Mouse (Mus musculus) embryonic facial prominence, embryonic 15.5 days (tissue): ENCODE measurements around the gene 2610318N02Rik. TPM values are rescaled to one million over a fixed set of nuclear protein-coding genes. Genes with fewer than 3 reads are reported as not detected.

ENCODE experiments used
- ATAC-seq: fragments of 200-750 bp; cut with Nextera tagmentation; 2 replicates; pipeline ENCODE4 v1.8.0; 2017; ENCODE audit warnings: low read depth, moderate TSS enrichment; ENCODE audit not compliant: insufficient number of reproducible peaks, low FRiP score, low TSS enrichment
- H3K27ac ChIP-seq: fragments of 300-500 bp; sonication (generic); replicated peaks from 2 replicates; pipeline ENCODE4 v1.5.1; 2015; ENCODE audit warnings: mild to moderate bottlenecking, inconsistent platforms
- H3K27me3 ChIP-seq: fragments of 300-500 bp; sonication (generic); 2 replicates; pipeline ENCODE4 v1.6.1; 2015; ENCODE audit warnings: inconsistent platforms
- H3K36me3 ChIP-seq: fragments of 300-500 bp; sonication (generic); 2 replicates; pipeline ENCODE4 v1.6.1; 2015; ENCODE audit warnings: mild to moderate bottlenecking, inconsistent platforms
- H3K4me1 ChIP-seq: fragments of 300-500 bp; sonication (generic); 2 replicates; pipeline ENCODE4 v1.6.1; 2015; ENCODE audit warnings: inconsistent platforms
- H3K4me2 ChIP-seq: fragments of 300-500 bp; sonication (generic); replicated peaks from 2 replicates; pipeline ENCODE4 v1.6.1; 2015; ENCODE audit warnings: mild to moderate bottlenecking, inconsistent platforms
- H3K4me3 ChIP-seq: fragments of 300-500 bp; sonication (generic); replicated peaks from 2 replicates; pipeline ENCODE4 v1.5.1; 2015; ENCODE audit warnings: mild to moderate bottlenecking, inconsistent platforms
- H3K9ac ChIP-seq: fragments of 300-500 bp; sonication (generic); 2 replicates; pipeline ENCODE4 v1.6.1; 2015; ENCODE audit warnings: inconsistent platforms
- H3K9me3 ChIP-seq: fragments of 300-500 bp; sonication (generic); replicated peaks from 2 replicates; pipeline ENCODE4 v1.6.1; 2016; ENCODE audit warnings: inconsistent platforms
- WGBS: fragments of 180-500 bp; shearing (Covaris S2); methylation state at CpG from one replicate; pipeline ENCODE4 v1.1.7; 2015; 5-methylcytosine and 5-hydroxymethylcytosine counted together
- polyA plus RNA-seq: library from polyadenylated mRNA; unstranded; fragments of >200 nt; fragmentation: Nextera tagmentation; extraction: Ambion mirVana; gene quantifications from 2 replicates; pipeline ENCODE4 v1.2.1, GENCODE M21; 2015

The 2610318N02Rik gene
- polyA plus RNA-seq, 1 experiment from 2014 or later = 24.5 TPM

DNA sequence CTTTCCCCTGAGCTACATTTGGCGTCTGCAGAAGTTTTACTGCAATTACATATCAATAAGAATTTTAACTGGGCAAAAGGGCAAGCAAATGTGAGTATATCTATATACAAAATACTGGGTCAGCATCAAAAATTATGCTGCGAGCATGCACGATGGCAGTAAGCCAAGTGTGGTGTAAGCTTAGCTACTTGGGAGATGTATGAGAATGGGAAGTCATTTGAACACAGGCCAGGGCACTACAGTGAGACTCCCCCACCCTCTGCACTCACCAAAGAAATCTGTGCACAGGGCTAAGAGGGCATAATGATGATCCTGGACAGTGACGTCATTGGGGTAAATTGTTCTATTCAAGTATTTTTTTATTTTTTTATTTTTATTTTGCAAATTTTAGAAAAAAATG, 20.4 kb downstream of the 2610318N02Rik start:
- peaks cover 74% of the 10 kb centered on the region for H3K36me3 ChIP-seq

DNA sequence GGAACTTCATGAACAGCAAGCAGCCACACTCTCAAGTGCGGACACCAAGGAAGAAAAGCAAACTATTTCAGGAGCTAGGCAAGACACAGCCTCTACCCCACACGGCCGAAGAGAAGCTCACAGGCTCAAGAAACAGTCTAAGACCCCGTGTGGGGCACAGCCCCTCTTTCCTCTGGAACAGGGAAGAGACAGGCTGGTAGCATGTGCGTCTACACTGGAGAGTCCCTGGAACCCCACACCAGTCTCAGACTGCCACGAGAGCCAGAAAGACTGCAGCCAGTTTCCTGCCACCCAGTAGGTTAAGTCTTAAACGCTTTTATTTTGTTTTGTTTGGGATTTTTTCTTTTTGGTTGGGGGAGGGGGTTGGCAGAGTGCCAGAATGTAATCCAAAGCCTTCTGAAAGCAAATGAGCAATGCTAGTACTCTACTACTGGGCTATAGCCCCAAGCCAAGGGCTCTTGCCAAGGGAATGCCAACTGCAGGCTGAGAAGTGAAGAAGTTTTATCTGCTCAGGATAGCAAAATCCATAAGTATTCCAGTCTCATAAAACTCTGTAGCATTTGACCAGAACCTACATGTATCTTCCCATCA, 22.2 kb downstream of the 2610318N02Rik start:
- no peak for ATAC-seq
- Histone ChIP-seq H3K9ac (no peak overlapping the region), H3K9me3 (no peaks in the 10 kb centered on the region), H3K4me3 (no peak overlapping the region), H3K27me3 (no peaks in the 10 kb centered on the region), H3K4me2 (no peak overlapping the region), H3K4me1 (0 out of 2 replicates have a peak, but pooled peaks cover 6% of the 10 kb centered on the region), H3K27ac (no peak overlapping the region), H3K36me3 (peaks cover 79% of the 10 kb centered on the region)
- 46% methylated on average over 7 of the region's 7 CpGs for WGBS

More for the DNA sequence above, 20.4 kb downstream of the 2610318N02Rik start:
- Histone ChIP-seq H3K4me3 (no peak overlapping the region), H3K27me3 (no peaks in the 10 kb centered on the region), H3K9me3 (no peaks in the 10 kb centered on the region), H3K27ac (no peak overlapping the region), H3K4me1 (0 out of 2 replicates have a peak, but pooled peaks cover 6% of the 10 kb centered on the region), H3K9ac (no peak overlapping the region), H3K4me2 (no peak overlapping the region)
- 72% methylated on average over 4 of the region's 4 CpGs for WGBS
- no peak for ATAC-seq

- no peaks in the 10 kb centered on the region for H3K4me1 ChIP-seq
- 95% methylated on average over 3 of the region's 3 CpGs for WGBS
- H3K9me3 ChIP-seq = no peaks in the 10 kb centered on the region
- ATAC-seq = no peak
- no peak overlapping the region for H3K4me2 ChIP-seq
- no peaks in the 10 kb centered on the region for H3K27me3 ChIP-seq
- H3K36me3 ChIP-seq = peaks cover 94% of the 10 kb centered on the region
- H3K4me3 ChIP-seq = no peak overlapping the region
- no peak overlapping the region for H3K27ac ChIP-seq
- no peak overlapping the region for H3K9ac ChIP-seq
These were observed 28.0 kb downstream of the 2610318N02Rik start for GRCm38 (mm10) chr16:17096938-17097337.

- Histone ChIP-seq H3K4me3 (no peak overlapping the region), H3K4me2 (no peak overlapping the region), H3K9me3 (no peaks in the 10 kb centered on the region), H3K36me3 (peaks cover 98% of the 10 kb centered on the region), H3K27ac (no peak overlapping the region), H3K4me1 (no peaks in the 10 kb centered on the region), H3K9ac (no peak overlapping the region), H3K27me3 (no peaks in the 10 kb centered on the region)
- WGBS = 70% methylated on average over 3 of the region's 3 CpGs
- no peak for ATAC-seq
These were observed 36.6 kb downstream of the 2610318N02Rik start for GRCm38 (mm10) chr16:17088346-17088745.

DNA sequence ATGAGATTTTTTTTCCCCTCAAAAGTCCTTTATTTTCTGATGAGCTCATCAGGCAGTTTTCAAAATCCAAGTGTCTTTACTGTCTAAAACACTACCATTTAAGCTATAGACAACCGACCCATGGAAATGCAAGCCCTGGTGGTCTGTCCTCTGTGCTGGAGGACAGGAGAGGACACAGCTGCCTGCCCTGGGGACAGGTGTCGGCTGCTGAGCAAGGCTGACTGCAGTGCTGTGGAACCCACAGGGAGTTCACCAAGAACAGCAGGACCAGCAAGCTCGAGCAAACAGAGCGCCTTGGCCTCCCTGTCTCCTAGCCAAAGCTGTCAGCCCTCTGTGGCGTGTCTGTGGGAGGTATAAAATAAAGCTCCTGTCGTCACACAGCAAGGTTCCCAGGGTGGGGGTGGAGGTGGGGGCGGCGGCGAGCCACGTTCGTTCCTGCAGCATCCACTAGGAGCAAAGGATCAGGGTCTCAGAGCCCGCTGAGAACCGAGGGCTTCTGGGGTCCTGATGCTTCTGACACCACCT, 38.2 kb downstream of the 2610318N02Rik start:
- no peak for ATAC-seq
- Histone ChIP-seq H3K4me3 (no peak overlapping the region), H3K27ac (no peak overlapping the region), H3K9ac (no peak overlapping the region), H3K27me3 (no peaks in the 10 kb centered on the region), H3K4me1 (no peaks in the 10 kb centered on the region), H3K4me2 (no peak overlapping the region), H3K36me3 (peaks cover 98% of the 10 kb centered on the region), H3K9me3 (no peaks in the 10 kb centered on the region)
- WGBS = 76% methylated on average over 13 of the region's 13 CpGs

DNA sequence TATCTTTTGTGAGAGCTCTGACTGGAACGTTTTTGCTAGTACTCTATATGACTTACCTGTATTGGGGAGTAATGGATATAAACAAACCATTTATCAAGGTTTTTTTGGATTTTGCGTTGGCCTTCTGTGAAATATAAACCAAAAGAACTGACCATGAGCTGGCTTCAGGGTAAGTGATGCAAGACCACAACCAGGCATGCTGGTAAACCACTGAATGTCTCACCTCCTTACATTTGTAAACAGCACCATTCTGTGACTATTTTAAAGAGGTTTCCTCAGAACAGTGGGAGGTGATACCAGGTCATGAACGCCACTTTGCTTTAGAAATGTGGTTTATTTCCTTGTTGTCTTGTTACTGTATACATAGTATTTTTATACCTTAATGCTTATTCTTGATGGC, 38.7 kb downstream of the 2610318N02Rik start:
- Histone ChIP-seq H3K27me3 (no peaks in the 10 kb centered on the region), H3K9ac (no peak overlapping the region), H3K27ac (no peak overlapping the region), H3K4me3 (no peak overlapping the region), H3K4me1 (no peaks in the 10 kb centered on the region), H3K36me3 (peaks cover 97% of the 10 kb centered on the region), H3K9me3 (no peaks in the 10 kb centered on the region), H3K4me2 (no peak overlapping the region)
- ATAC-seq = no peak
- WGBS = 82% methylated on average over 3 of the region's 3 CpGs

DNA sequence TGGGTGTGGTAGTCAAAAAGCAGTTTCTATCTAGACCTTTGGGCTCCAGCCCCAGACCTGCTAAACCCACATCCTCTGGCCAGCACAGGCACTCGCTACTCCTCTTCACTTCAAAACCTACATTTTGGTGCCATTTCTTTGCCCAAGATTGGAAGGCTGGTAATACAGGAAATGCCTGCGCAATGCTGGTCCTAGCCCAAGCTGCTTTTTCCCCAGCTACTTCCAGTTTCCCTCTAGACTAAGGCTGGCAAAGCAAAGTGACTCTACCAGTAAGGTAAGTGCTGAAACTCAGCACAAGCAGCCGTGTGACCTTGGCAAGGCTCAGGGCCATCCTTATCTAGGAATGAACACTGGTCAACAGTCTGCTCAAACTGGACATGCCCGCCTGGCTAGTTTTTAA, 39.3 kb downstream of the 2610318N02Rik start:
- Histone ChIP-seq H3K27me3 (no peaks in the 10 kb centered on the region), H3K36me3 (peaks cover 91% of the 10 kb centered on the region), H3K4me1 (no peaks in the 10 kb centered on the region), H3K4me3 (no peak overlapping the region), H3K9me3 (no peaks in the 10 kb centered on the region), H3K27ac (no peak overlapping the region), H3K9ac (no peak overlapping the region), H3K4me2 (no peak overlapping the region)
- 91% methylated on average over 4 of the region's 4 CpGs for WGBS
- ATAC-seq = no peak

- no peaks in the 10 kb centered on the region for H3K4me1 ChIP-seq
- no peak overlapping the region for H3K4me2 ChIP-seq
- no peaks in the 10 kb centered on the region for H3K27me3 ChIP-seq
- peaks cover 63% of the 10 kb centered on the region for H3K36me3 ChIP-seq
- H3K27ac ChIP-seq = no peak overlapping the region
- no peak overlapping the region for H3K4me3 ChIP-seq
- H3K9me3 ChIP-seq = no peaks in the 10 kb centered on the region
- no peak overlapping the region for H3K9ac ChIP-seq
- 77% methylated on average over 6 of the region's 6 CpGs for WGBS
- no peak for ATAC-seq
These were observed 42.7 kb downstream of the 2610318N02Rik start for GRCm38 (mm10) chr16:17082121-17082792.

GRCm38 (mm10) chr16:17078101-17078500, 46.9 kb downstream of the 2610318N02Rik start:
- H3K4me1 ChIP-seq = no peaks in the 10 kb centered on the region
- ATAC-seq = no peak
- no peak overlapping the region for H3K4me2 ChIP-seq
- H3K9ac ChIP-seq = no peak overlapping the region
- no peak overlapping the region for H3K4me3 ChIP-seq
- H3K27me3 ChIP-seq = no peaks in the 10 kb centered on the region
- H3K9me3 ChIP-seq = no peaks in the 10 kb centered on the region
- H3K27ac ChIP-seq = no peak overlapping the region
- peaks cover 46% of the 10 kb centered on the region for H3K36me3 ChIP-seq
- 80% methylated on average over 7 of the region's 7 CpGs for WGBS

- Histone ChIP-seq H3K9me3 (no peaks in the 10 kb centered on the region), H3K9ac (no peak overlapping the region), H3K27me3 (no peaks in the 10 kb centered on the region), H3K4me2 (no peak overlapping the region), H3K36me3 (peaks cover 33% of the 10 kb centered on the region), H3K4me3 (no peak overlapping the region), H3K27ac (no peak overlapping the region), H3K4me1 (no peaks in the 10 kb centered on the region)
- ATAC-seq = no peak
These were observed 48.1 kb downstream of the 2610318N02Rik start for GRCm38 (mm10) chr16:17076869-17077268.

GRCm38 (mm10) chr16:17076301-17076700, 48.7 kb downstream of the 2610318N02Rik start:
- ATAC-seq = no peak

More at GRCm38 (mm10) chr16:17076301-17076700, 48.7 kb downstream of the 2610318N02Rik start:
- whole genome bisulfite sequencing = 94% methylated on average over 2 of the region's 2 CpGs
- Histone ChIP-seq H3K4me2 (no peak overlapping the region), H3K4me1 (0 out of 2 replicates have a peak, but pooled peaks cover 3% of the 10 kb centered on the region), H3K27ac (no peak overlapping the region), H3K9me3 (no peaks in the 10 kb centered on the region), H3K4me3 (no peak overlapping the region), H3K27me3 (no peaks in the 10 kb centered on the region), H3K9ac (no peak overlapping the region), H3K36me3 (peaks cover 28% of the 10 kb centered on the region)
